Mouse (Mus musculus) frontal cortex, postnatal 36 days (tissue): ENCODE data around the gene Grip1.

Experiments used
- DNase-seq, 2 experiments: peaks; one replicate each; pipeline ENCODE4 v3.0.0; 2022; ENCODE audit warnings: low spot score in 2 of 2

Gene Grip1

GRCm38 (mm10) chr10:119833334-119833733, 379.7 kb downstream of the Grip1 start:
- DNase-seq: no peak

GRCm38 (mm10) chr10:119834122-119834521, 380.5 kb downstream of the Grip1 start:
- peak; percentile 44 to 66 for DNase-seq

- no peak for DNase-seq
Observed at GRCm38 (mm10) chr10:119839645-119840044, 386.0 kb downstream of the Grip1 start.

- no peak for DNase-seq
Observed at GRCm38 (mm10) chr10:119842004-119842403, 388.4 kb downstream of the Grip1 start.

- peak in 1 of 2 experiments; percentile 20 for DNase-seq
Observed at GRCm38 (mm10) chr10:119845705-119846410, 392.2 kb downstream of the Grip1 start.

- DNase-seq: no peak
Observed at GRCm38 (mm10) chr10:119851594-119851993, 398.0 kb downstream of the Grip1 start.

- no peak for DNase-seq
Observed at GRCm38 (mm10) chr10:119852582-119853135, 399.0 kb downstream of the Grip1 start.

- DNase-seq: no peak
Observed at GRCm38 (mm10) chr10:119867726-119868125, 414.1 kb downstream of the Grip1 start.

- no peak for DNase-seq
Observed at GRCm38 (mm10) chr10:119868995-119869579, 415.5 kb downstream of the Grip1 start.

- DNase-seq: no peak
Observed at GRCm38 (mm10) chr10:119876721-119877120, 423.1 kb downstream of the Grip1 start.

- no peak for DNase-seq
Observed at GRCm38 (mm10) chr10:119878331-119878730, 424.7 kb downstream of the Grip1 start.

- DNase-seq: no peak
Observed at GRCm38 (mm10) chr10:119884591-119884990, 431.0 kb downstream of the Grip1 start.

- DNase-seq: peak in 1 of 2 experiments; percentile 18
Observed at GRCm38 (mm10) chr10:119885563-119885962, 431.9 kb downstream of the Grip1 start.

GRCm38 (mm10) chr10:119886681-119887080, 433.1 kb downstream of the Grip1 start:
- DNase-seq: no peak

- DNase-seq: no peak
Observed at GRCm38 (mm10) chr10:119902754-119903153, 449.1 kb downstream of the Grip1 start.

GRCm38 (mm10) chr10:119906869-119907268, 453.2 kb downstream of the Grip1 start:
- DNase-seq: no peak

- DNase-seq: no peak
Observed at GRCm38 (mm10) chr10:119917995-119918394, 464.4 kb downstream of the Grip1 start.

- no peak for DNase-seq
Observed at GRCm38 (mm10) chr10:119927963-119928362, 474.3 kb downstream of the Grip1 start.

GRCm38 (mm10) chr10:119928921-119929320, 475.3 kb downstream of the Grip1 start:
- DNase-seq: no peak

GRCm38 (mm10) chr10:119932794-119933193, 479.2 kb downstream of the Grip1 start:
- DNase-seq: no peak

GRCm38 (mm10) chr10:119933362-119933761, 479.7 kb downstream of the Grip1 start:
- no peak for DNase-seq

- no peak for DNase-seq
Observed at GRCm38 (mm10) chr10:119935231-119935630, 481.6 kb downstream of the Grip1 start.

GRCm38 (mm10) chr10:119937481-119937880, 483.9 kb downstream of the Grip1 start:
- DNase-seq: no peak
